11 mouse cellular contexts compared by ENCODE assay signal in the genomic region with DNA sequence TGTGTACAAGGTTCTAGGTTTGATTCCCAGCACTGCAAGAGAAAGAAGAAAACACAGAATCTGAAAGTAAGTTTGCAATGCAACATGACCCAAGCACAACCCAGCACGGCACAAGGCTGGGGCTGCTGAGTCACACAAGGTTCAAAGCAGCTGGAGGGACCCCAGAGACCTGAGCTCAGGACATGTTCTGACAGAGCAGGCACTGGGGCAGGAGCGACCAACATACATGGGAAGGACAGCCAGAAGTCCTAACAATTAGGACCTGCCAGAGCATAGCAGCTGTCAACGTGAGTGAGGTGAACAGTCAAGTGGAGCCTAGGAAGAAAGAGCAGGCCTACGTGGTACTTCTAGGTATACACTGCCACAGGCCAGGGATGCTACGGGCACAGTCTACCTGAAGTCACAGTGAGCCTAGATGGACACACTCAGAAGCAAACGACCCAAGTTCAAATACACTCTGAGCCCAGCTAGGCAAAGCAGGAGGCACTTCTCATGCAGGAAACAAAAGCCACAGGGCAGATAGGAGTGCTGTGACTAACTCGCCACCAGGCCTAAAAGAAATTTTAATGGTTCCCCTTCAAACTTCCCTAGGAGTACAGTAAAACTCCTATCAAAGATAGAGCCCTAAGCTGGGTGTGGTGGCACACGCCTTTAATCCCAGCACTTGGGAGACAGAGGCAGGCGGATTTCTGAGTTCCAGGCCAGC. TPM values are rescaled to one million over a fixed set of nuclear protein-coding genes. Genes with fewer than 3 reads are reported as not detected.
DNase-seq lines count a peak whose midpoint lies in the region; ATAC-seq and TF ChIP-seq lines count a peak whose summit lies in the region.
"Had no signal": no experiment of that assay in that cellular context is flagged by ENCODE, and none has a peak within 500 bp of the region (broad histone marks: within the 10 kb centered on the region; RNA-seq: fewer than 3 reads in every experiment).

No protein-coding gene starts in this region.

- H3K79me2 ChIP-seq in heart, adult 2 months (replicated peaks; ENCODE audit: control insufficient read depth, insufficient read depth, low read length), result no peaks in the 10 kb centered on the region

- peak; percentile 71 for DNase-seq in heart, embryonic 10.5 days (ENCODE audit: low spot score)
- DNase-seq in heart, adult 2 months, result no peak
- no peak for DNase-seq in neural tube, embryonic 10.5 days (ENCODE audit: extremely low spot score, low spot score)
- DNase-seq in urinary bladder, postnatal 4 days (ENCODE audit: low spot score in 2 of 2), result no peak
- DNase-seq in ovary, postnatal 14 days (ENCODE audit: low spot score), result no peak
- DNase-seq: heart, postnatal 36 days; kidney, postnatal 10 days; retina, postnatal 1 day had no signal

- no peak for TF ChIP-seq CTCF in heart, adult 2 months (IDR thresholded peaks at IDR 0.05)

- intact Hi-C loops in heart, adult 2 months (cut with DNase I), result no loop called here

- no peak overlapping the region for H3K4me3 ChIP-seq in heart, embryonic 10.5 days
- no peak overlapping the region for H3K4me3 ChIP-seq in heart, adult 2 months
- H3K4me3 ChIP-seq in neural tube, embryonic 12.5 days, result no peak overlapping the region
- no peak overlapping the region; the same call in 1 of the 2 replicates for H3K4me3 ChIP-seq in hindbrain, embryonic 16.5 days (ENCODE audit: low read length)
- no peak overlapping the region; the same call in 1 of the 2 replicates for H3K4me3 ChIP-seq in neural tube, embryonic 15.5 days (replicated peaks)

- H3K4me2 ChIP-seq in neural tube, embryonic 12.5 days (replicated peaks), result peak overlapping the region; percentile 28
- peak overlapping the region; percentile 80 for H3K4me2 ChIP-seq in hindbrain, embryonic 16.5 days (ENCODE audit: low read length)
- H3K4me2 ChIP-seq in neural tube, embryonic 15.5 days, result peak overlapping the region; percentile 83

- peaks cover 26% of the 10 kb centered on the region for H3K27me3 ChIP-seq in heart, embryonic 10.5 days (ENCODE audit: insufficient read depth, poor library complexity, severe bottlenecking)
- H3K27me3 ChIP-seq in heart, adult 2 months (ENCODE audit: control insufficient read depth, insufficient read depth, low read length), result no peaks in the 10 kb centered on the region
- peaks cover 17% of the 10 kb centered on the region for H3K27me3 ChIP-seq in neural tube, embryonic 12.5 days (replicated peaks)
- H3K27me3 ChIP-seq in hindbrain, embryonic 16.5 days (replicated peaks; ENCODE audit: control insufficient read depth, insufficient read depth, low read length), result 0 out of 2 replicates have a peak, but pooled peaks cover 2% of the 10 kb centered on the region
- H3K27me3 ChIP-seq in neural tube, embryonic 15.5 days (replicated peaks), result peaks cover 8% of the 10 kb centered on the region; the same call in 1 of the 2 replicates

- H3K27ac ChIP-seq in heart, embryonic 10.5 days, result no peak overlapping the region
- H3K27ac ChIP-seq in heart, adult 2 months, result no peak overlapping the region
- no peak overlapping the region for H3K27ac ChIP-seq in neural tube, embryonic 12.5 days
- no peak overlapping the region for H3K27ac ChIP-seq in hindbrain, embryonic 16.5 days (ENCODE audit: low read depth, low read length)
- no peak overlapping the region for H3K27ac ChIP-seq in neural tube, embryonic 15.5 days (replicated peaks)

- no peak for TF ChIP-seq POLR2A in heart, adult 2 months (IDR thresholded peaks at IDR 0.05; ENCODE audit: insufficient read depth, low read depth, low read length)

- no peaks in the 10 kb centered on the region for H3K9me3 ChIP-seq in heart, embryonic 10.5 days
- no peaks in the 10 kb centered on the region for H3K9me3 ChIP-seq in neural tube, embryonic 12.5 days
- H3K9me3 ChIP-seq in hindbrain, embryonic 16.5 days (ENCODE audit: control insufficient read depth, low read length), result no peaks in the 10 kb centered on the region
- no peaks in the 10 kb centered on the region for H3K9me3 ChIP-seq in neural tube, embryonic 15.5 days (replicated peaks)

- H3K36me3 ChIP-seq in heart, embryonic 10.5 days, result peaks cover 10% of the 10 kb centered on the region
- H3K36me3 ChIP-seq in heart, adult 2 months (ENCODE audit: control insufficient read depth, insufficient read depth, low read length), result no peaks in the 10 kb centered on the region
- H3K36me3 ChIP-seq in neural tube, embryonic 12.5 days, result peaks cover 11% of the 10 kb centered on the region; the same call in 1 of the 2 replicates
- H3K36me3 ChIP-seq in hindbrain, embryonic 16.5 days (ENCODE audit: control insufficient read depth, insufficient read depth, low read length), result peaks cover 5% of the 10 kb centered on the region
- H3K36me3 ChIP-seq in neural tube, embryonic 15.5 days, result peaks cover 15% of the 10 kb centered on the region

- H3K4me1 ChIP-seq in heart, embryonic 10.5 days, result peaks cover 40% of the 10 kb centered on the region
- peaks cover 16% of the 10 kb centered on the region for H3K4me1 ChIP-seq in heart, adult 2 months (ENCODE audit: control insufficient read depth, insufficient read depth, low read length)
- peaks cover 38% of the 10 kb centered on the region for H3K4me1 ChIP-seq in neural tube, embryonic 12.5 days
- peaks cover 29% of the 10 kb centered on the region for H3K4me1 ChIP-seq in hindbrain, embryonic 16.5 days (ENCODE audit: control insufficient read depth, insufficient read depth, low read depth, low read length)
- peaks cover 58% of the 10 kb centered on the region for H3K4me1 ChIP-seq in neural tube, embryonic 15.5 days

- WGBS in heart, embryonic 10.5 days, result 75% methylated on average over 9 of the region's 9 CpGs
- WGBS in heart, adult 2 months, result 80% methylated on average over 9 of the region's 9 CpGs
- WGBS in neural tube, embryonic 12.5 days, result 80% methylated on average over 9 of the region's 9 CpGs
- WGBS in hindbrain, embryonic 16.5 days, result 78% methylated on average over 9 of the region's 9 CpGs
- 88% methylated on average over 9 of the region's 9 CpGs for WGBS in neural tube, embryonic 15.5 days

- H3K9ac ChIP-seq in heart, adult 2 months (ENCODE audit: low read depth, low read length), result no peak overlapping the region
- H3K9ac ChIP-seq in neural tube, embryonic 12.5 days, result no peak overlapping the region
- no peak overlapping the region for H3K9ac ChIP-seq in hindbrain, embryonic 16.5 days (ENCODE audit: low read depth, low read length)
- H3K9ac ChIP-seq in neural tube, embryonic 15.5 days (replicated peaks), result 0 out of 2 replicates have a peak overlapping the region, but pooled peaks have one; percentile 1

- no peak for TF ChIP-seq EP300 in heart, adult 2 months (IDR thresholded peaks at IDR 0.05; ENCODE audit: insufficient read depth, low read depth, low read length)

- no peak for ATAC-seq in neural tube, embryonic 12.5 days (ENCODE audit: low FRiP score, low read depth)
- ATAC-seq in hindbrain, embryonic 16.5 days, result no peak
- no peak for ATAC-seq in neural tube, embryonic 15.5 days (ENCODE audit: low FRiP score)

RNA-seq across cellular contexts. Expression of gene Impdh1, which starts 5.8 kb away (rescaled TPM):
- 50.7 and 54.0 TPM in 2 replicates for polyA plus RNA-seq in heart, embryonic 10.5 days (2016; fragmentation: Nextera tagmentation; extraction: Ambion mirVana)
- total RNA-seq in heart, adult 2 months (2021), result 10 to 100 TPM; 17.8 to 18.9 TPM
- 34.2 and 36.3 TPM in 2 replicates for polyA plus RNA-seq in heart, adult 2 months (2012; rRNA removed)
- polyA plus RNA-seq in neural tube, embryonic 12.5 days (2016; fragmentation: Nextera tagmentation; extraction: Ambion mirVana), result 65.0 and 69.5 TPM in 2 replicates
- polyA plus RNA-seq in hindbrain, embryonic 16.5 days (2015; fragmentation: Nextera tagmentation; extraction: Ambion mirVana), result 71.5 and 80.7 TPM in 2 replicates
- 84.1 and 84.2 TPM in 2 replicates for polyA plus RNA-seq in neural tube, embryonic 15.5 days (2015; fragmentation: Nextera tagmentation; extraction: Ambion mirVana)

RNA-seq across cellular contexts. Expression of gene Prrt4, which starts 31.0 kb away (rescaled TPM):
- 3.2 and 4.3 TPM in 2 replicates for polyA plus RNA-seq in heart, embryonic 10.5 days (2016; fragmentation: Nextera tagmentation; extraction: Ambion mirVana)
- total RNA-seq in heart, adult 2 months (2021), result 1 to 10 TPM; 2.2 TPM
- polyA plus RNA-seq in heart, adult 2 months (2012; rRNA removed), result 2.0 and 2.2 TPM in 2 replicates
- 2.1 and 2.9 TPM in 2 replicates for polyA plus RNA-seq in neural tube, embryonic 12.5 days (2016; fragmentation: Nextera tagmentation; extraction: Ambion mirVana)
- polyA plus RNA-seq in hindbrain, embryonic 16.5 days (2015; fragmentation: Nextera tagmentation; extraction: Ambion mirVana), result 11.1 and 11.7 TPM in 2 replicates
- polyA plus RNA-seq in neural tube, embryonic 15.5 days (2015; fragmentation: Nextera tagmentation; extraction: Ambion mirVana), result 12.6 and 13.9 TPM in 2 replicates

RNA-seq across cellular contexts. Expression of gene Rbm28, which starts 45.6 kb away (rescaled TPM):
- polyA plus RNA-seq in heart, embryonic 10.5 days (2016; fragmentation: Nextera tagmentation; extraction: Ambion mirVana), result 30.0 and 44.4 TPM in 2 replicates
- 10 to 100 TPM; 18.4 to 18.8 TPM for total RNA-seq in heart, adult 2 months (2021)
- 4.6 and 13.2 TPM in 2 replicates for polyA plus RNA-seq in heart, adult 2 months (2012; rRNA removed)
- polyA plus RNA-seq in neural tube, embryonic 12.5 days (2016; fragmentation: Nextera tagmentation; extraction: Ambion mirVana), result 50.3 and 56.0 TPM in 2 replicates
- 33.8 and 41.6 TPM in 2 replicates for polyA plus RNA-seq in hindbrain, embryonic 16.5 days (2015; fragmentation: Nextera tagmentation; extraction: Ambion mirVana)
- polyA plus RNA-seq in neural tube, embryonic 15.5 days (2015; fragmentation: Nextera tagmentation; extraction: Ambion mirVana), result 38.2 and 41.1 TPM in 2 replicates

Comparison
In these comparisons a context has a peak if more than half of its experiments do, and no peak if none do; other contexts are left out.
1. H3K4me2 ChIP-seq: peak in every context shown above with its lines; median percentile 83 in neural tube, embryonic 15.5 days; 80 in hindbrain, embryonic 16.5 days; 28 in neural tube, embryonic 12.5 days.